Mouse (Mus musculus) MEL (cell line): ENCODE measurements around the gene Kcnip1.
A peak's percentile ranks its signal among the peaks of the same experiment; 100 is the strongest.

Experiments
- CTCF ChIP-seq, 3 experiments: IDR thresholded peaks in 2 of 3; conservative IDR thresholded peaks in 1 of 3; 2 replicates each; pipeline ENCODE4 v1.5.1; 2011 to 2012; ENCODE audit warnings: low read length in 3 of 3, low read depth in 2 of 3, mild to moderate bottlenecking in 2 of 3, improper control_type of control experiment in 1 of 3, inconsistent platforms in 1 of 3, mixed read lengths in 1 of 3, moderate library complexity in 1 of 3; ENCODE audit not compliant: control insufficient read depth in 1 of 3, insufficient read depth in 1 of 3, poor library complexity in 1 of 3, severe bottlenecking in 1 of 3
- ELF1 ChIP-seq: IDR thresholded peaks from 2 replicates; pipeline ENCODE4 v1.6.1; 2014; ENCODE audit warnings: low read depth, mild to moderate bottlenecking, inconsistent platforms, low read length, improper control_type of control experiment, moderate library complexity
- EP300 ChIP-seq, 2 experiments: IDR thresholded peaks; 2 replicates each; pipeline ENCODE4 v1.6.1; 2011; ENCODE audit warnings: improper control_type of control experiment in 2 of 2, low read length in 2 of 2, low read depth in 1 of 2, mild to moderate bottlenecking in 1 of 2
- MYC ChIP-seq: IDR thresholded peaks from 2 replicates; pipeline ENCODE4 v1.6.1; 2011; ENCODE audit warnings: low read depth, mild to moderate bottlenecking, low read length, improper control_type of control experiment, moderate library complexity
- TCF12 ChIP-seq: IDR thresholded peaks from 2 replicates; pipeline ENCODE4 v1.6.1; 2014; ENCODE audit warnings: low read depth, mild to moderate bottlenecking, inconsistent platforms, low read length, improper control_type of control experiment, moderate library complexity
- UBTF ChIP-seq: IDR thresholded peaks from 2 replicates; pipeline ENCODE4 v1.6.1; 2012; ENCODE audit warnings: low read depth, mild to moderate bottlenecking, inconsistent platforms, low read length, improper control_type of control experiment, moderate library complexity, borderline replicate concordance; ENCODE audit not compliant: insufficient read depth

- TF ChIP-seq ELF1 (no peak), UBTF (no peak), CTCF (IDR thresholded peaks at IDR 0.05 in 2 of 3, conservative IDR thresholded peaks at IDR 0.05 in 1 of 3; ENCODE audit: control insufficient read depth in 1 of 3, insufficient read depth in 1 of 3, low read depth in 2 of 3, low read length in 3 of 3, poor library complexity in 1 of 3, severe bottlenecking in 1 of 3) (peak in 1 of 3 experiments; percentile 22; a peak in 3 of 6 replicates), MYC (no peak), TCF12 (no peak), EP300 (IDR thresholded peaks at IDR 0.05; ENCODE audit: low read depth in 1 of 2, low read length in 2 of 2) (no peak)
These were observed 147.0 kb downstream of the Kcnip1 start for GRCm38 (mm10) chr11:33845931-33846330.
